Mouse (Mus musculus): ENCODE data around the gene Sdad1.
"Not testable (repeated sequence)": the region's sequence is repeated elsewhere in the genome, so short reads cannot be mapped to it uniquely, and the experiment has no call there.

Sdad1 gene

DNA sequence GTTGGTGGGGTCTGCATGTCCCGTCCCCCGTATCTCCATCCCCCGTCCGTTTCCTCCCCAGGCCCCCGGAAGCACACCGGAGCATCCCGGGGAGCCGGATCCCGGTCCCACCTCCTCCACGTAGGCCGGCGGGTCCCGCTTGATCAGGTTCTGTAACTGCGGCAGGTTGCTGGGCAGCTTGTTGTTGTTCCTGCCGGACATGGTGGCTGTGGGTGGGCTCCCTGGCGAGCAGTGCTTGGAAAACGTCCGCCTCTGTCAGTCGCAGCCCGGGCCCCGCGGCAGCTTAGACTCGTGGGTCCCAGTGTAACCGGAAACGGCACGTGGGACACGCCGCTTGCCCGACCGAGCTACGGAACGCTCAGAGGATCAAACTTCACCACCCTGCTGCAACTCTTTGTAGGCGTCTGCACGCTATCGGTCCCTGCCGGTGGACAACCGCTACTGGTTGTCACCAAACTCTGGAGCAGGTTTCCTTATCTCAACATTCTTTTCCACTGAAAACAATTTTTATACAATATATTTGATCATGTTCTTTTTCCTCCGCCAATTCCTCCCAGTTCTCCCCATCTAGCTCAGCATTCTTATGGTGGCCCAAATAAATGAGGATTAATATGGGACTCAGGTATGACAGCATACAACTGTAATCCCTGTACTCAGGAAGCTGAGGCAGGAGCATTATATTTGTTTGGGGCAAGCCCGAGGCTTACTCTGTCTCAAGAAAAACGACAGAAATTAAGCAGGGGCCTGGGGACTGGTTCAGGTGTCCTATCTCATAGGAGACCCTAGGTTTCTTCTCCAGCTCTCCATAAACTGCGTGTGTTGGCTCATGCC, at the start of gene Sdad1:
Gene Sdad1 (minus strand): TSS at position 799 of the 831 bp plus-strand sequence.
- DNase-seq (ENCODE audit: low read depth, low spot score), result peak; percentile 69

DNA sequence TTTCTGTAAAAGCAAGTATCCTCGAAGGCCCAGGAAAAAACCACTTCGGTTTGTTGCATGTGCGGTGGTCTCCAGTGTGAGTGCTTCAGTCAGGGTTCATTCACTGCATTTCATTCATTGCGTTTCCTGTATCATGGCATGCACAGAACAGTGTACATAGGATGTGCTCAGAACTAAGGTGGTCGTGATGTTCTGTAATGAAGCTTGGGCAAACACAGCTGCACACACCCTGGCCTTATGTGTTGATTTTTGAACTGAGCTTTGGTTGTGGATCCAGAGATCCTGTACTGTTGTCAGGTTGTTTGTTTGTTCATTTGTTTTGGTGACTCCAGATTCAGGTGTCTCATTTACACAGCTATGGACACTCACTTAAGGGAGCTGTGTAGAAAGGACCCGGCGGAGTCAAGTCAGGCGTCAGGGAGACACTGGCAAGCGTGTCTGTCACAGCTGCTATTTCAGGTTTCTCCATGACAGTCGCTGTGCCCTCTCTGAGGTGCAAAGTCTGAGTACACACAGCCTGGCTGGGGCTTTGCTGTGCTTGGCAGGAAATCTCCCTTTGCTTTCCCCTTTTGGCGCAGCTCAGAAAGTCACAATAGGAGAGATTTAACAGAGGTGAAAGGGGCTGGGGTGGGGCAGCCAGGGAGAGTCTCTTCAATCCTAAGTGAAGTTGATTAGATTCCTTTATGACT, 48.6 kb upstream of the Sdad1 start:
- no peak for DNase-seq (ENCODE audit: low read depth, low spot score)

DNA sequence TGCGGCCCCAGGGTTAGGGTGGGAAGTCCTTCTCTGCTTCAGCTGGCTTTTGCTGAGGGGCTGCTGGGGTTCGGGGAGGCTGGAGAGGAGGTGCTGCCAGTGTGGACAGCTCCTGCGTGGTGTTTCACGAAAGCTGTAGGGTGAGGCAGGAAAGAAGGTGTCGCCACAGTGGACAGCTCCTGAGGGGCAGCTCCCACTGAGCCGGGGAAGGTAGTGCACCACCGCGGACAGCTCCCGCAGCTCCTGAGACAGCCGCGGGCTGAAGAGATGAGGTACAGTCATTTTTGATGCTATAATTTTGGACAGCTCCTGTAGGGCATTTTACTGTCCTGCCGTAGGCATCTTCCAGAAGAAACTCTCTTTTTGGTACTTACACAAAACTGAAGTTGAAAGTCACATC, 47.8 kb upstream of the Sdad1 start:
- DNase-seq (ENCODE audit: low read depth, low spot score), result no peak

DNA sequence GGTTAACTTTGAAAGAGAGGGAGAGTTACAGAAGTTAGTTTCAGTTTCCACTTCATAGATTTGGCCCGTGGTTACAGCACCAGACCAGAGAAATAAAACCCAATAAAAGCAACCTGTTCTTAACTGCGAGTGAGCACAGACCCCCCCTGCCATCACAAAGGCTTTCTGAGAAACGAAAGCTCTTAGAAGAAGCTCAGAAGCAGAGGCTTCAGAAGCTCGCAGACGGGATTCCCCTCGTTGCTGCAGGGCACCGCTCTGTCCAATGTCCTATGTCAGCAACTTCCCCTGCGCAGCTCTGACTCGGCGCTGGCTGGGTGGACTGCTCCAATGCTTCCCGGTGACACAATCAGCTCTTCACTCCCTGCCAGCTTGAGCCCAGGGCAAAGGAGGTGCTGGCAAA, 43.2 kb upstream of the Sdad1 start:
- DNase-seq (ENCODE audit: low read depth, low spot score), result no peak

- not testable (repeated sequence) for DNase-seq (ENCODE audit: low read depth, low spot score)
Measured at GRCm38 (mm10) chr5:92352716-92353115, 42.4 kb upstream of the Sdad1 start.

DNA sequence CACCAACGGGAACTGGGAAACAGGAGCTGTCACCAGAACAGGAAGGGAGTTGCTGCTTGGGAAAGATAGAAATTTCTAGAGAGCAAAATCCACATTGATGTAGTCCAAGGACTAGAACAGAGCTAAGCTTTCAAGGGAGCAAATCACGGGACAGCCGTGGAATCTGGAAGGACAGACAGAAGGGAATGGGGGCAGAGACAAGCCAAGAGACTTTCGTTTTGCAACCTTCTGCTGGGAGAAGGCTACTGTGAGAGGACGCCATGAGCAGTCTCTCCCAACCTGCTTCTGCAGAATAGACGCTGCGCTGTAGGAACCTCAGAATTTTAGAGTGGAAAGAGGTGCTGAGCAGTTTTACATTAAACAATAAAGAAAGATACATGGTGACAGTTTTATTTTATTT, 39.5 kb upstream of the Sdad1 start:
- no peak for DNase-seq (ENCODE audit: low read depth, low spot score)

GRCm38 (mm10) chr5:92348794-92349413, 38.6 kb upstream of the Sdad1 start, which contains the start of gene Cxcl10:
Gene Cxcl10 (minus strand): TSS chr5:92348889.
- DNase-seq (ENCODE audit: low read depth, low spot score), result peak; percentile 59

DNA sequence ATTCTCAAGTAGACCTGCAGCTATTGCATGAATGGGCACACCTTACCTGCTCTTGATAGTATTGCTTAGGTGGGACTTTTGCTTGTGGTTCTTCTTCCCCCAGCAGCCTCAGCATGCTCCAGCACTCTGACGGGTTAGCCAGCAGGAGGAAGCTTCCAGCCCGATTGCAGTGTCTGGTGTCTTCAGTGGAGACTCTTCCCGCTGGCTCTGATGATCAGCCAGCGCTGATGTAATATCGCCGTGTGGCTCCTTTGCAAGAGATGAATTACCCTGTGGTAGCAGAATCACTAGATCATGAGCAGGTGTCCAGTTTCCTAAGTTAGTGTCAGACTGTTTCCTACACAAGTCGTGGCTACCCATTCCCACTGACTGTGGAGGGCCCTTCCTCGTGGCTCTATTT, 34.7 kb upstream of the Sdad1 start:
- DNase-seq (ENCODE audit: low read depth, low spot score), result no peak

DNA sequence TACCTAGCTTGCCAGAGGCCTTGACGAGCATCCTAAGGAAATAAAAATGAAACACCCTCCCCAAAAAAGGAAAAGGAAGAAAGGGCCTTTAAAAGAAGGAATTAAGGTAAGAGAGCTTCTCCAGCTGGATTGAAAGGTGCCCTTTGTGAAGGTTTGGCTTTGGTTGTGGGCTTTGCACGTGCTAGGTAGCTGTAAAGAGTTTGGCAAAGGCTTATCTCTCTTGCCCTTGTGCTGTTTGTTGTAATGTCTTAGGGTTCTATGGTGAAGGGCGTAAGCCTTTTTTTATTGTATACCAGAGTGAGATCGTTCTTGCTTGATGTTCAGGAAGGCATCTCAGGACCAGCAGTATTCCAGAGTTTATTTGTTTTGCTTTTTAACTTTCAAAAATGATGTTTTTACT, 30.3 kb upstream of the Sdad1 start:
- no peak for DNase-seq (ENCODE audit: low read depth, low spot score)

DNA sequence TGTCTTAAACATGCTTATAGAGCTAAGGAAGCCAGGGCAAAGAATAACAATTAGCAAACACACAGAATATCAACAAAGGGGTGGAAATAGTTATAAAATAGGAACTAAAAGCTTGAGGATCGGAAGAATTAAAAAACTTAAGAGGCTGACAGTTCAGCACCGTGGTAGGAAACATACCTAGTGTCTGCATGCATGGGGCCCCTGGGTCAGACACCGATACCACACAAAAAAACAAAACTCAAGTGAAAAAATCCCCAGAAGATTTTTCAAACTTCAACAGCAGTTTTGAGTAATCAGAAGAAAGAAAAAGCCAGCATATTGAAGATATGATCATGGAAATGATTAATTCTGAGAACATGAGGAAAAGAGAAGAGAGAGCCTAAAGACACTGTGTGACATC, 26.5 kb upstream of the Sdad1 start:
- DNase-seq (ENCODE audit: low read depth, low spot score), result no peak

DNA sequence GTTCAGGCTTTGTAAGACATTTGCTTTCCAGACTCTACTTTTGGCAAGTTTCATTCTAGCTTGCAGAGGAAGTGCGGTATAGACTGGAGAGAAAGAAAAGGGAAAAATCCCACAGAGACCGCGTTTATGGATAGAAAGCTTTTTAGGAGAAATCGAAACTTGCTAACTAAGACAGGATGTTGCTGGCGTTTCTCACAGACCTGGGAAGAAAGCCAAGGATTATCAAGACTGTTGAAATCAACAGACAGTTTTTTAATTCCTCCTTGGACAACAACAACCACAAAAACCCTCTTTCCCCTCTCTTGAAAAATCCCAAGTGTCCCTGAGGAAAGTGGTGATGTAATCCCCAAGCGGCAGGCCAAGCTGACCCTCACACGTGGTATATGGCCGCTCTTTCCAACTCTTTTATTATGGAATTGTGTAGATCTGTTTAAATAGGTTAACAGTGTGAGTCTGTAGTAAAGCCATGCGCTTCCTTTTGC, 22.1 kb upstream of the Sdad1 start:
- no peak for DNase-seq (ENCODE audit: low read depth, low spot score)

DNA sequence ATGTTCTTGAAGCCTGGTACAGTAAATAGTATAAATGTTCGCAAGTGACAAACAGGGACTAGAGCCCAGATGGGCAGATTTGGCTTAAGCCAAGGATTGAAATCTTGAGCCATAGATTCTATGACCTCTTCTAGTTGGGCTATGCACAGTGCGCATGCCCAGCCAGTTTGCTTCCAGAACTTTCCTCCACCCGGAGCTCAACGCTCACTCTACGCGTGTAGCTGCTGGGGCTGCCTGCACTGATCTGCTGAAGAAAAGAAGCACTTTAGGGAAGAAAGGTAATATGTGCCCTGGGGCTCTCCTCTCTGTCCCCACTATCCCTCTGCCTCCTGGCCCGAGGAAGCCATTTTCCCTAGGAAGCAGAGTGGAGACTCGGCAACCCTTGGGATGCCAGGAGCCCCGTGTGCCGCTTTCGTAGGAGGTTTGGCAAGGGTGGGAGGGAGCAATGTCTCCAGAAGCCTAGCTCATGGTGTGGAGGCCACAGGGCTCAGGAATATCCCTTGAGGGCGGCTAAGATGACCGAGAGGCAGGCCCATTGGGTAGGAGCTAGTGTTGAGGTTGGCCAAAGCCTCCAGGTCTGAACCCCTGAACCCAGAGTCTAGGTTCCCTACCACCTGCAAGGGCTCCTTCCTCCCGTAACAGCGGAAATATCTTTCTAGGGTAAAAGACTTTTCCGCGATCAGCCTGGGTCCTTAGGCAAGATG, 21.5 kb upstream of the Sdad1 start, which contains the start of gene Art3:
Gene Art3 (plus strand): TSS at position 193 of the 704 bp plus-strand sequence.
- DNase-seq (ENCODE audit: low read depth, low spot score), result no peak

- no peak for DNase-seq (ENCODE audit: low read depth, low spot score)
Measured at GRCm38 (mm10) chr5:92331122-92331521, 20.8 kb upstream of the Sdad1 start.

DNA sequence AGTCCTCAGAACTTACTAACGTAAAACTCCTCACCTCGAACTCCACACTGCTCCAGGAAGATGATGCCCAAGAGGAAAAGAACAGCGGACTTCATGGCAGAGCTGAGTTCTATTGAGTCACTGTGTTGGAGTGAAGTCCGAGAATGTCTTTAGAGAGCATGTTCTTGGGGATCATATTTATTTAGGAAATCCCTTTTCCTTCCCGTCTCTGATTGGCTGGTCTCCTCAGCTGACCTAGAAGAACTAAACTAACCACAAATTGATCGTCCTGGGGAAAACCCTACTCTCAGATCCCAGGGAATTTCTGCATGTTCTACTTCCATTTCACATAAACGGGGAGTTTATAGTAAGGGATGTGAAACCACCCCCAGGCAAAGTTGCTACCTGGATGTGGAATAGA, 17.6 kb upstream of the Sdad1 start, which contains the start of gene Cxcl9:
Gene Cxcl9 (minus strand): TSS at position 151 of the 400 bp plus-strand sequence.
- DNase-seq (ENCODE audit: low read depth, low spot score), result no peak

DNA sequence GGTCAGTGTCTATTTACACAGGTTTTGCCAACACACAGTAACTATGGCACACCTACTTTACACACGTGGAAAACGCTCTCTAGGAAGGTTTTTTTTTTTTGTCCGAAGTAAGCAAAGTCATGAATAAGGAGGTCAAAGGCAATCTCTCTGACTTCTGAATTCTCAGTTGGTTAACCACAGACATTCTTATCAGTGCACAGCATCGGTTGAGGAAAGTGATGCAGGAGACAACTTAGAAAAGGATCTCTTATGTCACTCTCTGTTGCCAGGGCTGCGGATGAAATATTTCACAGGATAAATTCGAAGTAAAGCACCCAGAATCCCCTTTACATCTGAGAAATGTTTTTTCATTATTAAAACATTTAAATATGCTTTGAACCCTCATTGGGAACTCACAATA, 17.1 kb upstream of the Sdad1 start:
- DNase-seq (ENCODE audit: low read depth, low spot score), result no peak

DNA sequence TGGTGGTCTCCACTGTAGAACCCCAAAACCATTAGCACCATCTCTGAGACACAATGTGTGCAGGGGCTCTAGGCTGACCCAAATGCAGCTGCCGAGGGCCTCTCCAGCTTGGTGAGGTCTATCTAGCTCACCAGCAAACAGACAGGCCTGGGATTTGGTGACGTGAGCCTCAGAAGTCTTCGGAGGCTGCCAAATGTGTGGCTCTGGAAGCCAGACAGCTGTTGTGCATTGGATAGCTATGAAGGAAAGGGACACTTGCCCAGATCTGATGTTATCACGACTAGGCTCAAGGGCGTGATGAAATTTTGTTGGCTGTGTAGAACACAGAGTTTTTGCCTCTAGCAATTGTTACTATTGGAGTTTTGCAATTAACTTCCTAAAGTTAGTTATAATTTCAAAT, 13.0 kb upstream of the Sdad1 start:
- DNase-seq (ENCODE audit: low read depth, low spot score), result no peak

DNA sequence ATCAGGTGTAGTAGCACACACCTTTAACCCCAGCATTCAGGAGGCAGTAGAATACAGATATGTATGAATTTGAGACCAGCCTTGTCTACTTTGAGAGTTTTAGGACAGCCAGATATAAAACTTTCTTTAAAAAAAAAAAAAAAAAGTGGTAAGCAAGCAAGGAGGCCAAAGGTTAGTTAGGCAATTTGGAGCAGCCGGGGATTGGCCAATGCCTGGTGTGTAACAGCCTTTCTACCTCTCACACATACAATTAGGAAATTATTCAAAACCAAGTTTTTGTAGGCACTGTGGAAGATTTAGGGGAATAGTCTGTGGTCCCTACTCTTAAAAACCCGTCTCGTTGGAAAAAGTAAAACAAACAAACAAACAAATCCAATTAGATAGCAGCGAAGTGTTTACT, 12.3 kb upstream of the Sdad1 start:
- no peak for DNase-seq (ENCODE audit: low read depth, low spot score)

- DNase-seq (ENCODE audit: low read depth, low spot score), result no peak
Measured at GRCm38 (mm10) chr5:92321631-92322400, 11.5 kb upstream of the Sdad1 start.

- no peak for DNase-seq (ENCODE audit: low read depth, low spot score)
Measured at GRCm38 (mm10) chr5:92318596-92318995, 8.3 kb upstream of the Sdad1 start.

- DNase-seq (ENCODE audit: low read depth, low spot score), result no peak
Measured at GRCm38 (mm10) chr5:92318119-92318518, 7.8 kb upstream of the Sdad1 start.

DNA sequence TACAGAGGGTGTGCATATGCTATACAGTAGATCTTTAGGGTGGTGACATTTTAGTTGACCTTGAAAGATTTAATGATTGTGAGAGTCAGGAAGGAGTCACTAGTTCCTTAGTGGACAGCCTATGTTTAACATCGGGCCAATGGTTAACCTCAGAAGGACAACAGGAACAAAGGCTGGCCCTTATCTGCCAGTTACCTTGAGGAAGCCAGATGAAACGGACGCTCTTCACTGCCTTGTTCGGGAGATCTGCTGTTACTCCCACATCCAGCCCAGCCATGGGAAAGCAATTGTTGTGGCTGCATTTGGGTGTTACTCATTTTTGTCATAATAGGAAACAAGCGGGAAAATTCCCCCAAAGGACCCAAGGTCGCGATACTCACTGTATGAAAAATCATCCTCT, 3.5 kb upstream of the Sdad1 start:
- DNase-seq (ENCODE audit: low read depth, low spot score), result no peak
